Mouse (Mus musculus): ENCODE measurements around the gene Tlr9. TPM values are rescaled to one million over a fixed set of nuclear protein-coding genes. Genes with fewer than 3 reads are reported as not detected.

The Tlr9 gene
- polyA plus RNA-seq, 1 experiment, result not detected

DNA sequence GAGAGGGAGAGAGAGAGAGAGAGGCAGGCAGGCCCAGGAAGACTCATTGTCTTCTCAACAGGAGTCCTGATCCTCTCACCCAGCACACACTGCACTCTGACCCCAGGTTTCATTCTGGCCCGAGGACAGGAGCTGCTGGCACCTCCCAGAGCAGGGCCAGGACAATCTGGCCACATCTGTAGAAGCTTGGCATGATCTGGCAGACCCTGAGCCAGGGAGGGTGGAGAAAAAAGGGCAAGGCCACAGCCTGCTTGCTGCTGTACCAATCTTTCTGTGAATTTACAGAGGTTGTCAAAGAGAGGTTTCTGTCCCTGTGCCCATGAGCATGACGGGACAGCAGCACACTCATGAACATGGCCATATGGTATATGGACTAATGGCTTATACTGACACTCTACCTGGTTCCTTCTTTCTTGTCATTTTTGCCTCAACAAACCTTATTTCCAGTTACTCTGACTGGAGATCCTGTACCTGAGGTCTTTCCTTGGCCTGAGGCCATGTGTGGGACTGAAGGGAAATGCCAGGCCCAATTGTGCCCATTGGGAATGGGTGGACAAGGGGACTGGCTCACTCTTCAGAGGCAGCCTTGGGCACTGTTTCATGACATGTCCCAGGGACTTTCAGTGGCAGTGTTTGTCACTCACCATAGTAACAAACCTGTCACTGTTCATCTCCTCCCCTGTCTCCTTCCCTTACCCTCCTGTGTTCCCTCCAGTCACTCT lies 44.7 kb downstream of the Tlr9 start:
- H3K4me3 ChIP-seq (ENCODE audit: insufficient read depth, low read depth, low read length), result no peak overlapping the region
- H3K4me1 ChIP-seq (ENCODE audit: control insufficient read depth, insufficient read depth, low read length), result peaks cover 9% of the 10 kb centered on the region
- H3K27ac ChIP-seq (ENCODE audit: insufficient read depth, low read depth, low read length), result no peak overlapping the region
- WGBS, result 64% methylated on average over 2 of the region's 2 CpGs
- no peak for TF ChIP-seq CTCF (IDR thresholded peaks at IDR 0.05; ENCODE audit: insufficient read depth, low read depth, low read length)
- TF ChIP-seq POLR2A (IDR thresholded peaks at IDR 0.05; ENCODE audit: insufficient read depth, low read depth, low read length), result no peak

DNA sequence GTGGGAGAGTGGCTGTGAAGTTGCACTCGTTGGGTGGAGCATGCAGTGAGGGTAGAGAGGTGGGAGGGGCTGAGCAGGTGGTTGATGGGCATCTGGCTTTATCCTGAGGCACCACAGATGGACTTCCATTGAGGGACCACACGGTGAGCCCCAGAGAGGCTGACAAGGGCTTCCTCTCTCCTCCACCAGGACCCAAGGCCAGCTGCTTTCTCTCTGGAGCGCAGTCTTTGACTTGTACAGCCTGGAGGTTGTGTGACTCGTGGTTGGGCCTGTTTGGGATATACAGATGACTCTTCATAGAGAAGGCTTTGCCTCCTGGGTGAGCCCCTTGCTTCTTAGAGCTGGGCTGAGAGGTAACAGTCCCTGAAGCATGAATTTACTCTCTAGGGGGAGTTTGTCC lies 46.0 kb downstream of the Tlr9 start:
- Histone ChIP-seq H3K4me3 (ENCODE audit: insufficient read depth, low read depth, low read length) (no peak overlapping the region), H3K4me1 (ENCODE audit: control insufficient read depth, insufficient read depth, low read length) (peaks cover 9% of the 10 kb centered on the region), H3K27ac (ENCODE audit: insufficient read depth, low read depth, low read length) (no peak overlapping the region)
- WGBS, result 62% methylated on average over 4 of the region's 4 CpGs
- TF ChIP-seq CTCF (IDR thresholded peaks at IDR 0.05; ENCODE audit: insufficient read depth, low read depth, low read length) (no peak), POLR2A (IDR thresholded peaks at IDR 0.05; ENCODE audit: insufficient read depth, low read depth, low read length) (no peak)

DNA sequence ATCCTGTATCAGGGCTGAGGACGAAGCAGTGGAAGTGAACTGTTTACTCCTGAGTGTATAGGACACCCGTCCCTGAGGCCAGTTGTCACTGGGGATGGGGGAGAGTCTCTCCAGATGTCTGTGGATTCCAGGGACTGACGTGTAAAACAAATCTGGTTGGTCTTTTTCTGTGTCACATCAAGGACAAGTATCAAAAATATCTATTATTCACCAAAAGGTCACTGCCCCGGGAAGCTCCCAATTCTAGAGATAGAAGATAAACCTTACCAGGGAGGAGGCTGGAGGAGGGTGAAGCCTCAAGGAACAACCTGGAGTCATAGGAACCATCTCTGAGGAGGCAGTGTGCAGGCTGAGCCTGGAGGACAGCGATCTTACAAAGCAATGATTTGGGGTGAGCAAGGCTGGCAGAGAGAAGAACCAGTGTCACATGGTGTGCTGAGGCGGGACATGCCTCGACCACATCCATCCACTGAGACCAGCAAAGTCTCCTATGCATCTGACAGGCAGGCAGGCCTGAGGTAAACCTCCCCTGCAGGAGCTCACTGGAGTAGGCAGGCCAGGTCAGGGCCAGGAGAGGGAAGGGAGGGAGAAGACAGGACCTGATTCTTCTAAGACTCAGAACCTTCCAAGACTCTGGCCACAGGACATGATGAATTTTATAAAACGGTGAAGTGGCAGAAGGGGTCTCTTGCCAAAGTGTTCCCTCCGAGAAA lies 46.8 kb downstream of the Tlr9 start:
- H3K4me1 ChIP-seq (ENCODE audit: control insufficient read depth, insufficient read depth, low read length), result peaks cover 9% of the 10 kb centered on the region

DNA sequence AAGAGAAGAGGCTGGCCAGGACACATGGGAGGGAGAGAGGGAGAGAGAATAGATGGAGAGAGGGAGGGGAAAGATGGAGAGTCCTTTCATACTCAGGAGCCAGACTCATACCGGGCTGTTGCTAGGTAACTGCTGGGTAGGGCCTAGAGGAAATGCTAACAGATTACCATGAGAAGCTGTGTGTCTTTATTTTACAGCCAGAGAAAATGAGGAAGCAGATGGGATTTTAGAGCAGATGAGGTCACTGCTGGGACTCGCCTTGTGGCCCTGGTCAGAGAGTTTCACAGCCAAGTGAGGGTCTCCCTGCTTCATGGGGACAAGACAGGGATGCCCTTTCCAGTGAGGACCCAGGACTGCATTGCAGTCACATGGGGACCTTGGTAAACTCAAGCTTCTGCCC lies 47.5 kb downstream of the Tlr9 start:
- WGBS, result 32% methylated on average over 2 of the region's 2 CpGs
- TF ChIP-seq POLR2A (IDR thresholded peaks at IDR 0.05; ENCODE audit: insufficient read depth, low read depth, low read length), result no peak
- no peak for TF ChIP-seq CTCF (IDR thresholded peaks at IDR 0.05; ENCODE audit: insufficient read depth, low read depth, low read length)
- no peak overlapping the region for H3K4me3 ChIP-seq (ENCODE audit: insufficient read depth, low read depth, low read length)
- H3K4me1 ChIP-seq (ENCODE audit: control insufficient read depth, insufficient read depth, low read length), result peaks cover 9% of the 10 kb centered on the region
- H3K27ac ChIP-seq (ENCODE audit: insufficient read depth, low read depth, low read length), result no peak overlapping the region

More for the DNA sequence above, 46.8 kb downstream of the Tlr9 start:
- WGBS, result 70% methylated on average over 9 of the region's 9 CpGs
- Histone ChIP-seq H3K27ac (ENCODE audit: insufficient read depth, low read depth, low read length) (no peak overlapping the region), H3K4me3 (ENCODE audit: insufficient read depth, low read depth, low read length) (no peak overlapping the region)
- TF ChIP-seq CTCF (IDR thresholded peaks at IDR 0.05; ENCODE audit: insufficient read depth, low read depth, low read length) (no peak), POLR2A (IDR thresholded peaks at IDR 0.05; ENCODE audit: insufficient read depth, low read depth, low read length) (no peak)

DNA sequence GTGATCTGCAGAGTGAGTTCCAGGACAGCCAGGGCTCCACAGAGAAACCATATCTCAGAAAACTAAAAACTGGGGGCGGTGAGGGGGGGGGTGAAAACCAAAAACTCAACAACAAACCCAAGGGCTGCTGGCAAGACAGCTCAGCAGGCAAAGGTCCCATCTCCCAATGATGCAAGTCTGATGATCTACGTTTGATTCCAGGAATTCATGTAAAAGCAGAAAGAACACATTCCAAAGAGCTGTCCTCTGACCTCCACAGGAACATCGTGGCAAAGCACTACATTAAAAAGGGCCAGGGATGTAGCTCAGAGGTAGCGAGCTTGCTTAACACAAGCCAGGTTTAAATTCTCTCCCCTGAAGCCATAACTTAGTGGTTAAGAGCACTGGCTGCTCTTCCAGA lies 48.3 kb downstream of the Tlr9 start:
- TF ChIP-seq POLR2A (IDR thresholded peaks at IDR 0.05; ENCODE audit: insufficient read depth, low read depth, low read length) (no peak), CTCF (IDR thresholded peaks at IDR 0.05; ENCODE audit: insufficient read depth, low read depth, low read length) (no peak)
- Histone ChIP-seq H3K4me3 (ENCODE audit: insufficient read depth, low read depth, low read length) (no peak overlapping the region), H3K27ac (ENCODE audit: insufficient read depth, low read depth, low read length) (no peak overlapping the region), H3K4me1 (ENCODE audit: control insufficient read depth, insufficient read depth, low read length) (peaks cover 9% of the 10 kb centered on the region)
- 85% methylated on average over 4 of the region's 4 CpGs for WGBS

DNA sequence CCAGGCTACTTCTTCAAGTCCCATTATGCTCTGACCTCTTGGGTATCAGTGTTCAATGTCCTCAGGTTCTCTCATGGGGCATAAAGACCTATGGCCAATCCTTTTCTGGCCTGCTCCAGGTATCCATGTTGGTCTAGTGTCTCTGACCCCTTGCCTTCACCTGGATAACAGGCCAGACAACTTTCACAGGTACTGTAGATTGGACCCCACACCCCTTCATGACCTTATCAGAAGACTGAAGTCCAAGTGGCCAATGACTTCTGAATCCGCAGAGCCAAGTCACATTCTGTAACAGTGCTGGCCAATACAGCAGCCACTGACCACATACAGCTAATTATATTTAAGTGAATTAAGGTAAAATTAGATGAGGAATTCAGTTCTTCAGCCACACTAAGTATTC lies 49.9 kb downstream of the Tlr9 start:
- no peak overlapping the region for H3K27ac ChIP-seq (ENCODE audit: insufficient read depth, low read depth, low read length)
- peaks cover 9% of the 10 kb centered on the region for H3K4me1 ChIP-seq (ENCODE audit: control insufficient read depth, insufficient read depth, low read length)
- TF ChIP-seq CTCF (IDR thresholded peaks at IDR 0.05; ENCODE audit: insufficient read depth, low read depth, low read length) (no peak), POLR2A (IDR thresholded peaks at IDR 0.05; ENCODE audit: insufficient read depth, low read depth, low read length) (no peak)
- 100% methylated on average over 1 of the region's 1 CpGs for WGBS
- H3K4me3 ChIP-seq (ENCODE audit: insufficient read depth, low read depth, low read length), result no peak overlapping the region

DNA sequence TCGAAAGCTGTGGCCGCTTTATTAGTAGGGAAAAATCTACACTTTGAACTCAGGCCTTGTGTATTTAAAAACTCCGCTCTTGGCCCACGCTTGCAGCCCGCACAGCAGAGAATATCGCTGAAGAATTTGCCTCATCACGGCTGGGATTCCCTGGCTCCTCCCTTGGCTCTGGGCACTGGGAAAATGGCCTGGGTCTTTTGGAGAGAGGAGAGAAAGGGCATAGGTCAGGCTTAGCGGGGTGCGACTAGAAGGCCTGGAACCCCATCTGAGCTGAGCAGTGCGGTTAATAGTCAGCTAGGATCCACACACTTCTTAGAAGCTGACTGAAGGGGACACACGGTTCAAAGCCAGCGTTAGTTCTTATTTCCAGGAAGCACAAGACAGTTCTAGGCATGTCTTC lies 50.9 kb downstream of the Tlr9 start:
- Histone ChIP-seq H3K27ac (ENCODE audit: insufficient read depth, low read depth, low read length) (no peak overlapping the region), H3K4me3 (ENCODE audit: insufficient read depth, low read depth, low read length) (no peak overlapping the region), H3K4me1 (ENCODE audit: control insufficient read depth, insufficient read depth, low read length) (peaks cover 9% of the 10 kb centered on the region)
- TF ChIP-seq CTCF (IDR thresholded peaks at IDR 0.05; ENCODE audit: insufficient read depth, low read depth, low read length) (no peak), POLR2A (IDR thresholded peaks at IDR 0.05; ENCODE audit: insufficient read depth, low read depth, low read length) (no peak)
- WGBS, result 92% methylated on average over 12 of the region's 12 CpGs

DNA sequence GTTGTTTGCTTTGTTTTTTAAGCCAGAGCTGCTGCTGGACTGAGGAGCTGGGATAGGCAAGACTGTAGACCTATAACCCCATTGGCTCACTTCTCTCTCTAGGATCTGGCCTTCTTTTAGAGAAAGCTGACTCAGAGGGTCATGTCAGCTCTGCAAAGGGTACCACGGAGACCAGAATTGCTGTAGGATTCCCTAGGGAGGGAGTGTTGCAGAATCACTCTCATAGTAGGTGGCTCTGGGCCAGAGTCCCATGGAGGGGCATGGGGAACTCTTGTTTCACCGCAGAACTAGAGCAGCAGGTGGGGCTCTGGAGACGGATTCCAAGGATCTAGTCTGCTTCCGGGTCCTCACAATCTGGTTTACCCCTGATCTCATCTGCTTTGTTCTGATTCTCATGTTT lies 51.4 kb downstream of the Tlr9 start:
- Histone ChIP-seq H3K4me1 (ENCODE audit: control insufficient read depth, insufficient read depth, low read length) (peaks cover 8% of the 10 kb centered on the region), H3K4me3 (ENCODE audit: insufficient read depth, low read depth, low read length) (no peak overlapping the region), H3K27ac (ENCODE audit: insufficient read depth, low read depth, low read length) (no peak overlapping the region)
- TF ChIP-seq CTCF (IDR thresholded peaks at IDR 0.05; ENCODE audit: insufficient read depth, low read depth, low read length) (no peak), POLR2A (IDR thresholded peaks at IDR 0.05; ENCODE audit: insufficient read depth, low read depth, low read length) (no peak)
- 60% methylated on average over 4 of the region's 4 CpGs for WGBS

DNA sequence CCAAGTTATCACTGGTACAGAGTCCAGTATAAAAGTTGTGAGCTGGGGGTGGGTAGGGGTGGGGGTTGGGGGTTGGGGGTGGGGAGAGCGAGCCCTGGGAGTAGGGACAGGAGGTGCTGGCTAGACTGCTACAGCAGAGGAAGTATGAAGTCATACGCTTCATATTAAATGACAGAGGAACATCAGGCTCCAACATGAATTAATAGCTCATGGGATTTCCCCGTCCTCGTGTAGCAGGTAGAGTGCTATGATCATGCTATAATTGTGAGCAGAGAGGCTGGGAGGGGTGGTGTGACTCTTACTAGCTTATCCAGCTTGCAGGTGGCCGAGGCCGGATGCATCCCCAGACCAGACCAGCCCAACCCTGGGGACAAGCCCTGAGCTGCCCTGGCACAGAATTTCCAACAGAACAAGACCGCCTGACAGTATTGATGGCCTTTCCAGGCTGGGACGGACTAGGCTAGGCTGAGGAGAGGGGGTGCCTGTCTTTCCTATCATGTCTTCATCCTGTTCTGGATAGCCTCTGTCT lies 52.3 kb downstream of the Tlr9 start:
- Histone ChIP-seq H3K4me3 (ENCODE audit: insufficient read depth, low read depth, low read length) (no peak overlapping the region), H3K4me1 (ENCODE audit: control insufficient read depth, insufficient read depth, low read length) (peaks cover 3% of the 10 kb centered on the region; the same call in 1 of the 2 replicates), H3K27ac (ENCODE audit: insufficient read depth, low read depth, low read length) (no peak overlapping the region)
- WGBS, result 89% methylated on average over 8 of the region's 8 CpGs
- no peak for TF ChIP-seq POLR2A (IDR thresholded peaks at IDR 0.05; ENCODE audit: insufficient read depth, low read depth, low read length)
- no peak for TF ChIP-seq CTCF (IDR thresholded peaks at IDR 0.05; ENCODE audit: insufficient read depth, low read depth, low read length)
